Mouse (Mus musculus): ENCODE measurements around the gene Adcy1.

The Adcy1 gene

DNA sequence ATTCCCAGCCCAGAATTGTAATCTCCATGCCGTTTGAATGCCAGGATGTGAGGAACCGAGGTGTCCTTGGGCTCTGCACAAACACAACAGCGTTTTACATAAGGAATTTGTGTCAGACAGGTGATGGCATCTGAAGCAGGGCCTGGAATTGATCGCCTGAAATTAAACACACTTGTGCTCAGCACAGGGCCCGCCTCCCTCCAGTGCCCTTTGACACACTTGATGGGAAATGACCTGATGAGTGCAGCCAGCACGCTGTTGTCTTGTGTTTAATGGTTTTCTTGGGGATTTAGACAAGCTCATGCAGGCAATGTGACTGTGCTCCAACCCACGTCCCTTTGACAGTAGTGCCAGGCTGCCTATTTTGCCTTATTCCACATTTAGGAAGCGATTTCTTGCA is 124.2 kb downstream of the Adcy1 start:
- no peak for DNase-seq (ENCODE audit: low spot score)

DNA sequence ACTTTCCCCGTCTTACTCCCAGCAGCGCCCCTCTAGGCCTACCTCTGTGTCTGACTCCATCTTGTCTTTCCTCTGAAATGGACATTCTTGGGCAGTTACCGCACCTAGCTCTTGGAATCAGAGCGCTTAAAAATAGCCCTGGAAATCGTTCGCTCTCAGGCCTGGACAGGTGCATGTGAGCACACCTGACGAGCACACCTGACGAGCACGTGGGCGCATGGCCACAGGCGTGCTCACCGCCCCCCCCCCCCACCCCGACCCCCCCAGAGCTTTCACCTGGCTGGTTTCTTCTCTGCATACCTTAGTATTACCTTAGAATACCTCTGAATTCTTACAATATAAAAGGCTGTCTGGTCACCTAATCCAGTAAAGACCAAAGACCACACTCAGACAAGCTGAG is 125.2 kb downstream of the Adcy1 start, which contains the start of gene Gm11985:
Gm11985 (minus strand) TSS at position 101 of the 400 bp plus-strand sequence.
- DNase-seq (ENCODE audit: low spot score), result no peak

DNA sequence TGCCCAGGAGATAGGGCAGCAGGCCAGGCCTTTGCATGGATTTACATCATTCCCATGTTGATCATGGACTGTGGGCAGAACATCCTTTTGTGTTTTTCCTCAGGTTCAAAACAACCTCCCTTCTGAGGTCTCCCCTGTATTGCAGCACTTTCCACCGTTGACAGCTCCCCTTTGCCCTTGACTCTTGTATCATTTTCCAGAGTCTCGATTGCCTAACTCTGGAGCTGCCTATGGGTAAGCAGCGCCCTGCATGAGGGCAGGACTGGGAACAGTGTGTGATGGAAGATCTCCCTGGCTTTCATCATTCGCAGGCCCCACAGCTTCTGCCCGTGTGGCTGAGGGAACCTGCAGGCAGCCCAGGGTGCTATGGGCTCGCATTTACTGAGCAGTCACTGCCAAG is 129.4 kb downstream of the Adcy1 start:
- peak; percentile 34 for DNase-seq (ENCODE audit: low spot score)

DNA sequence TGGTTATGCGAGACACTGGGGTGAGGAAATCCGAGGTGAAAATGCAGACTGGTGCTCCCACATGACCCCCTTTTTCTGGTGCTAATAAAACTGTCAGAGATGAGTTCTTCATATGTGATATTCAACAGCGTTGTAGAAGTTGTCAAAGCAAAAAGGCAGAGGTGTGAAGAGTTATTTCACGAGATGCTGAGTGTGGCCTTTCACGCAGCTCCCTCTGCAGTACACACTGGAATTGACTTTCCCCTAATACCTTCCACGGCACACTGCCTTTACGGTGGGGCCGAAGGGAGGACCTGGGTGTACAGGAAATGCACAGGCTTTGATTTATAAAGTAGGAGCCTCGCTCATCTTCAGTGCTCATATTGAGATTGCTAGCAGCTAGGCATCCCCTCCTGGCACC is 129.8 kb downstream of the Adcy1 start:
- DNase-seq (ENCODE audit: low spot score), result no peak

DNA sequence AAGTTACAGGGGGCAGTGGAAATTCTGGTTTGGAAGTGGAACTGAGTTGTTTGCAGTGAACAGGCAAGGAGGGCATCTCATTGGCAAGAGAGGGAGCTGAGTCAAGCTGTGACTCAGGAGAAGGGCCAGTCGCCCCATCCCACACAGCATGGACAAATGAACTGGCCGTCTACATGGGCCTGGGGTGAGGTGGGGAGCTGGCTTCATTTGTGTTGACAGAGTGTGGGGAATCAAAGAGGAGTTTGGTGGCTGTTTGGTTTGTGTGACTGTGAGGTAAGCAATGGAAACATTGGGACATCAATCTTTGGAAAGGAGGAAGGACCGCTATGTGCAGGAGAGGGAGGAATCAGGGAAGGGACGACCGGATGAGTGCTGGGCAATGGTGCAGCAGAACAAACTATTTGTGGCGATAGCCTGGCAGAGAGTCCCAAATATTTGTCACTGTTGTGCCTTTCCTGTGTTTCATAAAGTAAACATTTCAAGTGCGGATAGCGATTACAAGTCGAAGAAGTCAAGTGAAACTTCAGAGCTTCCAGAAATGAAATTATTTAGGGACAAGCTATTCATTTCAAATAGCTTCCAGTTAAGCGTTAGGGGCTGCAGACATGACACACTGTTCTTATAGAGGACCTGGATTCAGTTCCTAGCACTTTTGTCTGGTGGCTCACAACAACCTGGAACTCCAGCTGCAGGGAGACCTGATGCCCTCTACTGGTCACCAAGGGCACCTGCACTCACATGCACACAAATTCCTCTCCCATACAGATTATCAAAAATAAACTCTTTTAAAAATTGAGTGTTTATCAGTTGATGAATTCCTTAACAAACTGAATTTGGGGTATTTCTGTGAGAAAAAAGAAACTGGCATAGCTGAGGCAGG is 131.4 kb downstream of the Adcy1 start:
- no peak for DNase-seq (ENCODE audit: low spot score)

DNA sequence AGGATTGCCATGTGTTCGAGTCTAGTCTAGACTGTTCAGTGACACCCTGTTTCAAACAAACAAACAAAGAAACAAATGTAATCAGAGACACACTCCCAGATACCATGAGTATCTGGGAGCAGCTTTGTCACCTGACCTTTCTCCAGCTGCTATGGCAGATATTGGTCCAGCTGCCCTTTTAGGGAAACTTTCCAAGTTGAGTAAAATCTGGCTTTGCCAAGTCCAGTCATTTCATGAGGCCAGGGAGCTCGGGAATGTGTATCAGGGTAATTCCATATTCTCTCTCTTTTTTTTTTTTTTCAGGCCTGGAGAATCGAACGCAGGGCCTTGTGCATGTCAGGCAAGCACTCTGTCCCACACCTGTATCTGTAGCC is 132.0 kb downstream of the Adcy1 start:
- peak; percentile 75 for DNase-seq (ENCODE audit: low spot score)

DNA sequence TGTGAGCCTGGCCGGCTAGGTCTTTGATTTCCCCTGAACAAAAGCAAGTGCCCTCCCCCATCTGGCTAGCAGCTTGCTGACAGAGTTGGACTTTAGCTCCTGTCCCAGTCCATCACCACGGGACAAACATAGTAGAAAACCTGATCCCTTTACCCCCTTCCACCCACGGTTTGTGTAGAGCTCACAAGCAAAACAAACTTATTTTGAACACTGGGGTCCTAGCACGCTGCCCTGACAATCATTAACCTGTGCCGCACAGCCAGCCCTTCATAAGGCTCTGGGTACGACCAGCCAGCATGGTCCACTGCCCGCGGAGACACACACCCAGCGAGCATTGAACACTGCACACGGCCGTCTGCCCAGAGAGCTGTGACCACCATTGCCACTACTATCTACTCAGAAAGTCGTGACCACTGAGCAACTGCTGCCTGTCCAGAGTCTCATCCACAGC is 134.2 kb downstream of the Adcy1 start, which contains the start of gene Igfbp1:
Igfbp1 (plus strand) TSS at position 292 of the 451 bp plus-strand sequence.
- DNase-seq (ENCODE audit: low spot score), result no peak

DNA sequence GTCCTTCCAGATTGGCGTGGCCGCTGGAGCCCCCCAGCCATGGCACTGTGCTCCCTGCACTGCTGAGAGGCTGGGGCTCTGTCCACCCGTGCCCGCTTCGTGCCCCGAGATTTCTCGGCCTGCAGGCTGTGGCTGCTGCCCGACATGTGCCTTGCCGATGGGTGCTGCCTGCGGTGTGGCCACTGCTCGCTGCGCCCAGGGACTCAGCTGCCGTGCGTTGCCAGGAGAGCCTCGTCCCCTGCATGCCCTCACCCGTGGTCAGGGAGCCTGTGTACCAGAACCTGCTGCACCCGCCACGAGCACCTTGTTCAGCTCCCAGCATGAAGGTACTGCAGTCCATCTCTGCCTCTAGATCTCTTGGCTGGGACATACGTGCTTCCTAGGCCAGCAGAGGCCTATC is 134.7 kb downstream of the Adcy1 start:
- no peak for DNase-seq (ENCODE audit: low spot score)

DNA sequence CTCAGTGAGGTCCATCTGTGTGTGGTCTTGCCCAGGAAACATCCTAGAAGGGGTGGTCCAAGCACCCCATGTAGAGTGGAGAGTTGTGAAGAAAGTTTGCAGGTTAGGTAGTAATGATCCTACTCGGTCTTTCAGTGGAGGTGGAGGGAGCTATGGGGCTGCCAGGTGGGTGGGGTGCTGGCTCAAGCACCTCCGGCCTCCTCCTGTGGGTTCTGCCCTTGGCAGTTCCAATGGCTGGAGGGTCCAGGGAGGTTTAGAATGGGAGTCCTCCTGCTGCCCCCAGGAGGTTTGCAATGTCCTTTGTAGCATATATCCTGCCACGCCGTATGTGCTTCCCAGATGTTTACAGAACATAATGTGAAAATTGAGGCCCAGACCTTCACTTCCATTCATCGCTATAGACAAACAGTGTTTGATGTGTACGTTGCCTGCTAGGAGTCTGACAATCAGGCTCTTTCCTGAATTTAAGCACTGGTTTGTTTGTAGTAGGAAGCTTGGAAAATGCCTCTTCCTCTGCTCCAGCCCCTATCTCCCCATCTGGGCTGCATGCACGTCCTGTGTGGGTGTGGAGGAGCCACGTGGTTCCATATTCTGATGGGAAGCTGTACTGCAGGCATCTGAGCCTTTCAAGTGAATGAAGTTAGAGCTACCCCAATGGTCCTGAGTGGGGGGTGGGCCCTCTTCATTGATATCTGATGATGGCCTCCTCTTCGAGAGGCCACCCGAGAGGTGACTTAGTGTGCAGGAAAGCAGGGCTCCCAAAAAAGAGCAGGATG is 135.4 kb downstream of the Adcy1 start:
- no peak for DNase-seq (ENCODE audit: low spot score)

DNA sequence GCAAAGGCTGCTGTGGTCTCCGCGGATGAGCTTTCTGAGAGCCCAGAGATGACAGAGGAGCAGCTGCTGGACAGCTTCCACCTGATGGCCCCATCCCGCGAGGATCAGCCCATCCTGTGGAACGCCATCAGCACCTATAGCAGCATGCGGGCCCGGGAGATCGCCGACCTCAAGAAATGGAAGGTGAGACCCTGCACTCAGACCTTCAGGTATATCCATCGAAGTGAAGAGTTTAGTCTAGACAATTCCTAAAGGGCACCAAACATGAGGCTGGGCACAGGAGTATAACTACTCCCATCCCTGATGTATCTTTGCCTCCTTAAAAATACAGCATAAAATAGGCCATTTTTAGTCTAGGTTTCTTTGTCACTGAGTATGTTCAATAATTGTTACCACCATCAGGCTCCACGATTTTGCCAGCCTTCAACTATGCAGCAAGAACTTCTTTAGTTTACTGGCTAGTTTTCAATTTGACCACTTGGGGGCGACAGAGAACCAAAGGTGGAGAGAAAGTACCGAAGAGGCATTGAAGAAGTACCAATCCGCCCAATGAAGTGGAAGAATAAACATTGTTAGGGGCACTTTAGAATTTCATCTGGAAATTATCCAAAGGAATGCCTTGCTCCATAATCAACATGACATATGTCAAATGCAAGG is 136.6 kb downstream of the Adcy1 start:
- DNase-seq (ENCODE audit: low spot score), result peak; percentile 89

DNA sequence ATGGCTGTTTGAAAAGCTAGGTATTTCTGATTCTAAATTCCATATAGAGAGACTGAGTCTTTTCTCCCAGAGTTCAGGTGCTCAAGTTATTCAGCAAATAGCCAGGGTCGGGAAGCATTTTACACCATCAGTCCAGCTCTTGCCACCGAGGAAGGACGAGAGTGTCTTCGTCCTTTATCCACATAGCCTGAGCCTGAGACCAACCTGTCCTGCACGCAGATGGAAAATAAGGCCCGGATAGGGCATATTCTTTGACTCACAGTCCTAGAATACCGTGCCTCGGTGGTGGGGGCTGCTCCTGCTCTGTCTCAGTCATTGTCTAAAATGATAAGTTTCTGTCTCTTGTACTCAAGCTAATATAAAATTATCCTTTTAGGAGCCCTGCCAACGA is 137.1 kb downstream of the Adcy1 start:
- no peak for DNase-seq (ENCODE audit: low spot score)

DNA sequence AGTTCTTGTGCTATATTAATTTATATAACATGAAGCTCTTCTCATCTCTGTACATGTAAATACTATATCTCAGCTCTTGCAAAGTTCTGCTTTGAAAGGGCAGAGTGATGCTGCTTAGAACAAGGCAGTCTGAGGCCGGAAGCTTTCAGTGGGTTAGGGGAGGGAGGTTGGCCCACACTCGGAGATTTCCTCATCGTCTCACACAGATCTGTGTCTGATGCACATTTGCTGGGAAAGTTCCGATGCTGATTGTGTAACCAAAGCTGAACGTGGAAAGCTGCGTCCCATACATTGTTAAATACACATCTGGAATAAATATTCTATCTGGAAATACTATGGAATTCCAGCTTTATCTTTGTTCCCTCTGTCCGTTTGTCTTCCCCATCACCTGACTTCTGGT is 138.9 kb downstream of the Adcy1 start:
- DNase-seq (ENCODE audit: low spot score), result no peak

DNA sequence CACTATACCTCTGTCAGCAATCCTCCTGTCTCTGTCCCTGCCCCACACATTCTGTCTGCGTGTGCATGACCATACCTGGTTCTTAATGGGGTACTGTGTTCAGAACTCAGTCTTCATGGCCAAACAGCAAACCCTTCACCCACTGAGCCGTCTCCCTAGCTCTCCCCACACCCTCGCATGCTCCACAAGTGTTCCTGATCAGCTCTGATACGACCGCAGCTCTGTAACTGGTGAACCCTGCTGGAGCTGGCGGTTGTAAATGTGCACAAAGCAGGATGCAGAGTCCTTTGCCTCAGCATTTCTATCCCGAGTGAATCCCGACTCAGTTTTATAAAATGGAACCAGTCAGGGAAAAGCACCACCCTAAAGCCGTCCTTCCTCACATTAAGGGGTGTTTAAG is 140.6 kb downstream of the Adcy1 start:
- DNase-seq (ENCODE audit: low spot score), result no peak

DNA sequence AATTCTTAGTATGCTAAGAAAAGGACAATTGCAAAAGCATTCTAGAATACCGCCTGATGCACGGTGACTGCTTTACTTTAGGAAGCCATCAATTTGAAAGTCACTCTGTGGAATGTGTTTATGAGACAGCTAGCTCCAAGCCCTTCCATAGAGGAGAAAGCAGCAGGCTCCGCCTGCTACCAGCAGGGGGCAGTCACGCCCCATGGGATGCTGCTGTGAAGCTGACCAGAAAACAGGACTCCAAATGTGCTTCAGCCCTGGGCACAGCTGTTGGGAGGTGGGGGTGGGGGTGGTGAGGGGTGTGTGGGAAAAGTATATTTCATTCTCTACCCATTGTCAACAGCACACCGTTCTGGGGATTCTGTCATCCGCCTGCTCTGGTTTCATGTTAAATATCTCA is 147.1 kb downstream of the Adcy1 start:
- DNase-seq (ENCODE audit: low spot score), result peak; percentile 83

DNA sequence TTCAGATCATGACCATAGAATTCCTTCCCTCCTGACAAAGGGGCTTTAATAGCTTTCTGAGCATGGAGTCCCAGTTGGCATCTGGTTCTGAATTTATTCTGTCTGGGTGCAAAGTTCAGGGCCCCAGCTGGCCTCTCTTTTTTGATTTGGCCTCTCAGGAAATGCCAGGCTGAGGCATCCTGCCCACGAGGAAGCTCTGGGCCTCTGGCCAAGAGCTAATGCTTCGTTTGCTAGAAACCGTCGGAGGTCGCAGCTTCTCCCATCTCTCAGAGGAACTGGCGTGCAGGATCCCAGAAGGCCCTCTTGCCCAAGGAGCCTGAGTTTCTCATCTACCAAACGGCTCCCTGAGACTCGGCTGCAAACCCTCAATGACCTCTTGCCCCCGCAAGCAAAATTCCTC is 147.9 kb downstream of the Adcy1 start:
- DNase-seq (ENCODE audit: low spot score), result peak; percentile 73

DNA sequence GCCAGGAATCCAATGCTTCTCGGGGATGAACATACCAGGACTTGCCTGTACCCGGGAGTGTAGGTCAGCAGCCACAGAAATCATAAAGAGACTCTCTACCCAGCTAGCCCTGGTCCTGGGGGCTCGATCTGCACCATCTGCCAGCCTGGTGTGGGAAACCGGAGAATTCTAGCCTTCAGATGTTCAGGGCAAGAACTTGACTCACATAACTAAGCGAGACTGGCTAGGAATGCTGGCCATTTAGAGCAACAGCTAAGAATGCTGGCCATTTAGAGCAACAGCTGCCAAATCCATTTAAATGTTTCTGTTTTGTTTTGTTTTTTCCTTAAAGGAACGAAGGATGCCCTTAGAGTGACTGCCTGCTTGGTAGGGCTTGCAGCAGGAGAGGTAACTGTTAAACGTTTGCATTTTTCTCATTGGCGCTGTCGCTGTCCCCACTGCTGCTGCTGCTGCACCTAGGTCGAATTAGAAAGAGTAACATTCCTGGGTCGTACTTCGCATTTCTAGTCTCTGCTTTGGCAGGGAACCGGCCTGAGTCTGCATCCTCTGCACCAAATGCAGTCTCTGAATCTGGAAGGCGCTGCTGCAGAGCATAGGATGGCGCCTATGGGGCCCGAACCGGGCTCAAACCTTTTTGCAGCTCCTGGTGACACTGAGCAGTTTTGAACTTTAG is 149.0 kb downstream of the Adcy1 start:
- peak; percentile 41 for DNase-seq (ENCODE audit: low spot score)

DNA sequence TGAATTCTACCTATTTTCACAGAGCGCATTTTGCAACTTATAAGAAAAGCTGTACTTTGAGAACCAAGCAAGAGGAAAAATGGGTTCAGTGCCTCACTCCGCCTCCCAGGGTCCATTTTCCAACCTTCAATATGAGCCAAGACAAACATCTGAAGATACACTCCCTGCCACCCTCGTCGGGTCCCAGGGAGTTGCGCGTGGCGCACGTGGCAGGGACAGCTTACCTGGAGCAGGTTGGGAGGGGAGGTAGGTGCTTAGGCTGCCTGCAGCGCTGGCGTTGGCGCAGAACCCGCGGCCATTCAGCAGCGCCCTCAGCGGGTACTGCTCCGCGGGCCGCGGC is 149.8 kb downstream of the Adcy1 start:
- DNase-seq (ENCODE audit: low spot score), result no peak

DNA sequence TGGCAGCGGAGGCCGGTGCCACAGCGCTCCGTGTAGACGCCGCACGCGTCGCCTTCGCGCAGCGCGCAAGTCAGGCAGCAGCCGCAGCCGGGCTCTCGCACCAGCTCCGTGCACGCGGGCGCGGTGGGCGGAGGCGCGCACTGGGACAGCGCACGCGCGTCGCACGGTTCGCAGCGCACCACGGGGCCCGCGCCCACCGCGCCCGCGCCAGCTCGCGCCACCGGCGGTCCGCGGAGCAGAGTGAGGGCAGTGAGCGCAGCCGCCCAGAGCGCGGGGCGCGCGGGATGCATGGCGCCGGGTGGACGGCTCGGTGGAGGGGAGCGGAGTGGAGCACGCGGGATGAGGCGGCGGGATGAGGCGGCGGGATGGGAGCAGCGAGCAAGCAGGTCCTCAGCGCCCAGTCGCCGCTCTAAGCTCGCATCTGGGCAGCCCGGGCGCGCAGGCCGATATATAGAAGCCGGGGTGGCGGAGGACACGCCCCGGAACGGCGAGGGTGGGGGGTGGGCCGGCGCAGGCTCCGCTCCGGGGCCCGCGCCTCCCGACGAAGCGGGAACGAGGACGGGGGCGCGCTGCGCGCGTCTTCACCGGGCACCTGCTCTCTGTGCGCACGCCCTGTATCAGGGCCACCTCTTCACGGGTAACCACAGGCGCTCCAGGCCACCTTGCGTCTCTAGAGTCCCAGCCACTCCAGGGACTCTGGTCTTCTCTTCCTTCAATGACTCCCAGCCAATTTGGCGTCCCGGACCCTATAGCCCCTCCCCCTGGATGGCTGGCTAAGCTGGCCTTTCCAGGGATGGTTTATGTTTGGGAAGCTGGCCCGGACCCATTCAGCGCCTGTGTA is 150.4 kb downstream of the Adcy1 start, which contains the start of gene Igfbp3:
Igfbp3 (minus strand) TSS at position 423 of the 841 bp plus-strand sequence.
- DNase-seq (ENCODE audit: low spot score), result no peak

DNA sequence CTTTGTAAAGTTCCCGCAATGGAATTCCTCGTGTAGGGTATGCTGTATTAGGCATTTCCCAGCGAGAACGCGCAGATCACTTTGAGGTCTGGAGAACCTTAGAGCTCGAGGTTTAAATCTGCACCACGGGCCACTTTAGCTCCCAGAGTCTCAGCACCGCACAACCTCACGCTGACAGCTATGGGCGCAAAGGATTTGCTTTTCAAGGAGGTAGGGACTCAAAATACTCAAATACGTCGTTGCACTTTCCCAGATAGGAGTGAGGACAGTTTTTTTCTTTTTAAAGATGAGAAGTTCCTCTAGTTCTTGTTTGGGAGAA is 151.0 kb downstream of the Adcy1 start:
- DNase-seq (ENCODE audit: low spot score), result no peak

DNA sequence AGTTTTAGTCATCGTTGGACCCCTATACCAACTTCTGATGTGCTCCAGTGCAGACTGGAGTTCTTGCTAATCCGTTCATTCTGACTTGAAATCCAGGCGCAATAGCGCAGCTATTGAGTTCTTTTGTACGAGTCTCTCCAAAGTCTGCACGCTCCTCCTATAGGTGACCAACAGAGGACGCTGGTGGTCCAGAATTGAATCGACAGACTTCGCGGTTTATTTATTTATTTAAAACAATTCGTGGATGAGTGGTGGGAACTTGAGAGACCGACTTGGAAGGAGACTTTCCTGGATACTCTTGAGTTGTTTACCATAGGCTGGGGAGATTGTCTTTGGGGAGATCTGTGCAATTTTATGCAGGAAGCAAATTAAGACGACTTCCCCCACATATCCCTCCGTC is 151.5 kb downstream of the Adcy1 start:
- no peak for DNase-seq (ENCODE audit: low spot score)

DNA sequence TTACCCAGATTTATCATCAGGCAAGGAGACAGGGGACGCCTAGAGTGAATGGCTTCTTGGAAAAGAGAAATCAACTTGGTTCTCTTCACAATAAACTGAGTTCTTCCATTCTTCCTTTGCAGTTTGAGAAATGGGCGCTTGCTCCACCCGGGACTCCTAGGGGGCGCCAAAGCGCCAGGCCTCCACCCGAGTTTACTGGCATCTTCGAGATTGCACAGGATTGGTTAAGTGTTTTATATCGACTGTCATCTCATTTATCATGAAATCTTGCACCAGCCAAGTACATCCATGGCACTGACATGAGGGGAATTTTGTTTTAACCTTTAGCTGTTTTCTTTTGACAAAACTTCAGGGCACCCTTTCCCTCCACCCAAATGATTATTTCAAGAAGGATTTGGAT is 152.4 kb downstream of the Adcy1 start:
- peak; percentile 89 for DNase-seq (ENCODE audit: low spot score)

Data from adipocyte (in vitro differentiated cells).